Mouse (Mus musculus) hindbrain, embryonic 15.5 days (tissue): Measurements from ENCODE around the gene Atn1. TPM values are rescaled to one million over a fixed set of nuclear protein-coding genes. Genes with fewer than 3 reads are reported as not detected.

Experiments
- ATAC-seq: fragments of 200-750 bp; cut with Nextera tagmentation; 2 replicates; pipeline ENCODE4 v1.8.0; 2017; ENCODE audit warnings: low read depth, moderate number of reproducible peaks, moderate TSS enrichment; ENCODE audit not compliant: low FRiP score
- H3K27ac ChIP-seq: fragments of 300-500 bp; sonication (generic); replicated peaks from 2 replicates; pipeline ENCODE4 v1.5.1; 2015; ENCODE audit warnings: mild to moderate bottlenecking, inconsistent platforms
- H3K27me3 ChIP-seq: fragments of 300-500 bp; sonication (generic); 2 replicates; pipeline ENCODE4 v1.6.1; 2015; ENCODE audit warnings: control low read depth, inconsistent platforms
- H3K36me3 ChIP-seq: fragments of 300-500 bp; sonication (generic); 2 replicates; pipeline ENCODE4 v1.6.1; 2015; ENCODE audit warnings: control low read depth, inconsistent platforms
- H3K4me1 ChIP-seq: fragments of 300-500 bp; sonication (generic); replicated peaks from 2 replicates; pipeline ENCODE4 v1.6.1; 2015; ENCODE audit warnings: control low read depth, inconsistent platforms
- H3K4me2 ChIP-seq: fragments of 300-500 bp; sonication (generic); 2 replicates; pipeline ENCODE4 v1.6.1; 2015; ENCODE audit warnings: moderate library complexity, mild to moderate bottlenecking, inconsistent platforms
- H3K4me3 ChIP-seq: fragments of 300-500 bp; sonication (generic); 2 replicates; pipeline ENCODE4 v1.5.1; 2015; ENCODE audit warnings: mild to moderate bottlenecking, inconsistent platforms
- H3K9ac ChIP-seq: fragments of 300-500 bp; sonication (generic); 2 replicates; pipeline ENCODE4 v1.6.1; 2015; ENCODE audit warnings: inconsistent platforms
- H3K9me3 ChIP-seq: fragments of 300-500 bp; sonication (generic); 2 replicates; pipeline ENCODE4 v1.6.1; 2016; ENCODE audit warnings: control low read depth, inconsistent platforms
- WGBS: fragments of 180-500 bp; shearing (Covaris S2); methylation state at CpG from one replicate; pipeline ENCODE4 v1.1.7; 2015; 5-methylcytosine and 5-hydroxymethylcytosine counted together
- polyA plus RNA-seq: library from polyadenylated mRNA; unstranded; fragments of >200 nt; fragmentation: Nextera tagmentation; extraction: Ambion mirVana; gene quantifications from 2 replicates; pipeline ENCODE4 v1.2.1, GENCODE M21; 2015

The Atn1 gene
- polyA plus RNA-seq, 1 experiment from 2014 or later: 30.4 TPM

DNA sequence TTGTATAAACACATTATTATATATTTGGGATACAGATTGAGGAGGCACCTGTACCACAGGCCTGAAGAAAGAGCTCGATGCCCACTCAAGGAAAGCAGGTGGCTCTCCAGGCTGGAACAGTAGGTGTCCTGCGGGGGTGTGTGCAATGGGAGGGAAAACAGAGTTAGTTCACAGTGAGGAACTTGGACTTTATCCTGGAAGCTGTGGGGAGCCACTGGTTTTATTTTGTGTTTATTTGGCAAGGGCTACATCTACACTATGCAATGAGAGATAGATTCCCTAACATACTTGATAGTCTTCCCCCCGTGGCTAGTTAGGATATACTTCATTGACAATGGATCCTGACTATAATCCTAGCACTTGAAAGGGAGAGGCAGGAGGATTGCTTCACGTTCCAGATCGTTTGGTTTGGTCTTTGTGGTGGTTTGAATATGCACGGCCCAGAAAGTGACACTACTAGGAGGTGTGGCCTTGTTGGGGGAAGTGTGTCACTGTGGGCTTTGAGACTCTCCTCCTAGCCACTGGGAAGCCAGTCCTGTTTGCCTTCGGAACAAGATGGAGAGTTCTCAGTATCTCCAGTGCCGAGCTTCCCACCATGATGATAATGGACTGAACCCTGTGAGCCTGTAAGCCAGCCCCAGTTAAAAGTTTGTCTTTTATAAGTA is 30.6 kb upstream of the Atn1 start:
- Histone ChIP-seq H3K4me2 (no peak overlapping the region), H3K27me3 (no peaks in the 10 kb centered on the region), H3K4me1 (no peaks in the 10 kb centered on the region), H3K9ac (no peak overlapping the region), H3K4me3 (no peak overlapping the region), H3K27ac (no peak overlapping the region), H3K9me3 (no peaks in the 10 kb centered on the region), H3K36me3 (no peaks in the 10 kb centered on the region)
- WGBS: 51% methylated on average over 8 of the region's 8 CpGs
- ATAC-seq: no peak

DNA sequence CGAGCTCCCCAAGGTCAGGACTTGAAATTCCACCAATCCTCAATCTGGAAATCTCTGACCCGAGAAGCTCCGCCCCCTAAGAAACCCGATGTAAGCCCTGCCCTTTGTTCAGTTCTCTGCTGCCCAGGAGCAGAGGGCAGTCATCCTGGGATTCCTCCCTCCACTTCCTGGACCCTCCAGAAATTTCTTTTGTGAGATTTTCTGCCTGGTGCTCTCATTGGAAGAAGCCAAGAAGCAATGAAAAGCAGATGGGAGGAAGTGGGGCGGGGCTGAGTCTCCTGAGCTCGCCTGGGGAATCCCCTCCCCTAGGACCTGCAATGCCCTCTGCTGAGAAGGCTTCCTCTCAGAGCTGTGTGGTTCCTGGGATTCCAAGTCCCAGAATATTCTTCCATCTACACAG is 26.1 kb upstream of the Atn1 start:
- 27% methylated on average over 6 of the region's 6 CpGs for WGBS
- ATAC-seq: no peak

DNA sequence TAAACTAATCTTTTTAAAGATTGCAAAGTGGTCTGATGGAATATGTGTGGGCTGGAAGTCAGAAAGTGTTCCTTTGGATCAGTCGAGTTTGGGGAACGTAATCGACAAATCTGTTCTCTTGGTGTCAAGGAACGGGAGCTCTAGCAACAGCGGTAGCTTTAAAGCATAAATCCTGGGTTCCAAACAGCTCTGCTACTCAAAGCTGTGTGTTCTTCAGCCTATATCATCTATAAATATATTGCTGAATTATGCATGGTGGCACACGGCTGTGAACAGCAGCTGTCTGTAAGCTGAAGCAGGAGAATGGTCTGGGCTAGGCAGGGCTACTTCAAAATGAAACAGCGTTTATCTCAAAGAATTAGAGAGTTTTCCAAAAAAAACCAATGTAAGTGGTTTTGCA is 24.6 kb upstream of the Atn1 start:
- no peak for ATAC-seq
- H3K9me3 ChIP-seq: no peaks in the 10 kb centered on the region
- H3K27ac ChIP-seq: no peak overlapping the region
- H3K4me1 ChIP-seq: peaks cover 11% of the 10 kb centered on the region
- 90% methylated on average over 7 of the region's 7 CpGs for WGBS
- no peak overlapping the region for H3K9ac ChIP-seq
- H3K4me2 ChIP-seq: no peak overlapping the region
- no peaks in the 10 kb centered on the region for H3K36me3 ChIP-seq
- H3K4me3 ChIP-seq: no peak overlapping the region
- H3K27me3 ChIP-seq: no peaks in the 10 kb centered on the region

More for the DNA sequence above, 26.1 kb upstream of the Atn1 start:
- Histone ChIP-seq H3K9ac (no peak overlapping the region), H3K4me3 (no peak overlapping the region), H3K36me3 (no peaks in the 10 kb centered on the region), H3K27ac (no peak overlapping the region), H3K4me2 (no peak overlapping the region), H3K4me1 (peaks cover 11% of the 10 kb centered on the region), H3K27me3 (no peaks in the 10 kb centered on the region), H3K9me3 (no peaks in the 10 kb centered on the region)

DNA sequence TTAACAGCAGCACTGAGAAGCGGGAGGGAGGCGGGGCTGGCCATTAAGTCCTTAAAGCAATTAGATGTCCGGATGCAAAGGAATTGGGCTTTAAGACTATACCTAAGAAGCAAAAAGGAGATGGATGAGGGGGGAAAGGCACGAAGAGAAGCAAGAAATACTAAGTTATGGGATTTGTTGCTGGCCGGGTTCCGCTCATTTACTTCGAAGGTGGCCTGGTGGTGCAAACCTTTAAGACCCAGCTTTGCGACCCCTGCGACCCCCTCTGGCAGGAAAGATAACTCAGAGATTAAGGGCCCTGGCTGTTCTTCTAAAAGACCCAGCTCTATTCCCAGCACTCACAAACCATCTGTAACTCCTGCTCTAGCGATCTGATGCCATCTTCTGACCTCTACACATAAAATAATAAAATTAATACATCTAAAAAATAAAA is 23.7 kb upstream of the Atn1 start:
- Histone ChIP-seq H3K36me3 (no peaks in the 10 kb centered on the region), H3K27ac (peak overlapping the region; percentile 29; the same call in 1 of the 2 replicates), H3K9ac (peak overlapping the region; percentile 23), H3K27me3 (no peaks in the 10 kb centered on the region), H3K9me3 (no peaks in the 10 kb centered on the region), H3K4me1 (peaks cover 11% of the 10 kb centered on the region), H3K4me3 (peak overlapping the region; percentile 38), H3K4me2 (peak overlapping the region; percentile 65)
- peak; percentile 20; the same call in 1 of the 2 replicates for ATAC-seq
- WGBS: 2% methylated on average over 10 of the region's 10 CpGs

DNA sequence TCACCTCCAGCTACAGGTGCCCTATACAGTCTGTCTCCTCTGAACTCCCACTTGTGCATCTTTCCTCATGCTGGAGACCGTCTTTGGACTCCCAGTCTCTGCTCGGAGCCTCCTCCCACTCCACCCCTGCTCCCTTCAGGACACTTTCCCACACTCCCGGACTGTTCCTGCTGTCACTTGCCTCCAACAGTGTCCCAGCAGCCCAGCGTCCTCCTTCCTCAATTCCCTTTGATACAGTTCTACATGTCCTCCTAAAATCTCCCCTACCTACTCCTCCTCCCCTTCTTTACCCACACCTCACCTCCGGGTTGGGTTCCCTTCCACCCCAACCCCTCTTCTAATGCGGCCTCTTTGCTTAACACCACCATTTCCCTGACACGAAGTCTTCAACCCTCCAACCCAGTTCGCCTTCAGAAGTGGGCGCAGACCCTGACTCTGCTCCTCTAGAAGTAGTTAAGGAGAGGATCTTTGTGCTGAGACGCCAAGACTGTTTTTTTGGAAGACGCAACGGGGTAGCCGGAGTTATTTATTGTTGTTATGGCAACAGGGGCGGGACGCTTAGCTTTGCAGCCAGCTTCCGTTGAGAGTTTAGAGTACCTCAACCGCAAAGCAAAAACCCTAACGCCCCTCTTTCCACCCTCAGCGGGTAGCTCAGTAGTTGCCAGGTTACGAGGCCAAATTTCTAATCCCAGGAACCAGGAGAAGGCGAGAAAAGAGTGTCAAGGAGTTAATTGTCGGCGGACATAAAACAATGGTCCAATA is 23.1 kb upstream of the Atn1 start, which contains the start of gene Lrrc23:
Gene Lrrc23 (minus strand): TSS at position 506 of the 762 bp plus-strand sequence.
- ATAC-seq: peak; percentile 60
- H3K4me1 ChIP-seq: peaks cover 11% of the 10 kb centered on the region
- no peaks in the 10 kb centered on the region for H3K36me3 ChIP-seq
- H3K9me3 ChIP-seq: no peaks in the 10 kb centered on the region
- peak within 1 kb of the TSS; percentile 29; the same call in 1 of the 2 replicates for H3K27ac ChIP-seq
- H3K4me2 ChIP-seq: peak within 1 kb of the TSS; percentile 65
- H3K4me3 ChIP-seq: peak within 1 kb of the TSS; percentile 38
- H3K9ac ChIP-seq: peak within 1 kb of the TSS; percentile 23
- WGBS: 2% methylated on average over 23 of the region's 23 CpGs
- no peaks in the 10 kb centered on the region for H3K27me3 ChIP-seq

DNA sequence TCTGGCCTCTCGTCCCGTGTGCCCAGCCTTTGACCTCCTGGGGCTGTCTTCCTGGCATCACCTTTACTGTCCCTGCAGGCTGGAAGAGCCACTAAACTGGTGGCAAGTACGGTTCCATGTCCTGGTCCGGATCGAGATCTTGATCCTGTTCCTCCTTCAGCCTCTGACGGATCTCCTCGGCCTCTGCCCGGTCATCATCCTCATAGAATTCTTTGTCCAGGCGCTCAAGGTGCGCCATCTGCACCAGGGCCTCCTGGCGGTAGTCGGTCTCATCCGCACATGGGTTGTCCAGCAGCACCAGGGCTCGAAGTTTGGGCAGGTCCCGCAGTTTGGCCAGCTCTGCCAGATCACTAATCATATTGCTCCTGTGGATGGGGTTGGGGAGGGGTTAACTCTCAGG is 14.2 kb upstream of the Atn1 start:
- Histone ChIP-seq H3K9ac (no peak overlapping the region), H3K27ac (no peak overlapping the region), H3K27me3 (no peaks in the 10 kb centered on the region), H3K9me3 (no peaks in the 10 kb centered on the region), H3K36me3 (no peaks in the 10 kb centered on the region), H3K4me3 (no peak overlapping the region), H3K4me1 (peaks cover 34% of the 10 kb centered on the region), H3K4me2 (no peak overlapping the region)
- WGBS: 89% methylated on average over 15 of the region's 15 CpGs
- ATAC-seq: no peak

DNA sequence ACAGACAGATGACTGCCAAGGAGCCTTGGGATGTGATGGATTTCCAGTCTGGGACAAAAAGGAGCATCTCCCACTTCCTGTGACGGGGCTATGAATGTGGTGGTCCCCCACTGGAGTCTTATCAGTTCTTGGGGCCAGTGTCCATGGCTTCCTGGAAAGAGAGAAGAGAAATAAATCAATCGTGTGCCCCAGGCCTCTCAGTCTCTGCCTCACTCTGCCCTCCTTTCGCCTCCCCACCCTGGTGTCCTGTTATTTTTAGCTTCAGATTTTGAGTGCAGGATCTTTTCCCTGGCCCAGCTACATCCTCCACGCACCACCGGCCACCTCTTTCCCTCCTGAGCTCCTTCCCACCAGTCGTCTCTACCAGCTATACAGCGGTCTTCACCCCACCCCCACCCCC is 13.7 kb upstream of the Atn1 start:
- H3K36me3 ChIP-seq: no peaks in the 10 kb centered on the region
- peak overlapping the region; percentile 62 for H3K4me3 ChIP-seq
- WGBS: 67% methylated on average over 7 of the region's 7 CpGs
- peak overlapping the region; percentile 81; the same call in 1 of the 2 replicates for H3K27ac ChIP-seq
- H3K4me1 ChIP-seq: peaks cover 34% of the 10 kb centered on the region
- peak overlapping the region; percentile 78 for H3K9ac ChIP-seq
- ATAC-seq: no peak
- peak overlapping the region; percentile 80 for H3K4me2 ChIP-seq
- no peaks in the 10 kb centered on the region for H3K9me3 ChIP-seq
- no peaks in the 10 kb centered on the region for H3K27me3 ChIP-seq

DNA sequence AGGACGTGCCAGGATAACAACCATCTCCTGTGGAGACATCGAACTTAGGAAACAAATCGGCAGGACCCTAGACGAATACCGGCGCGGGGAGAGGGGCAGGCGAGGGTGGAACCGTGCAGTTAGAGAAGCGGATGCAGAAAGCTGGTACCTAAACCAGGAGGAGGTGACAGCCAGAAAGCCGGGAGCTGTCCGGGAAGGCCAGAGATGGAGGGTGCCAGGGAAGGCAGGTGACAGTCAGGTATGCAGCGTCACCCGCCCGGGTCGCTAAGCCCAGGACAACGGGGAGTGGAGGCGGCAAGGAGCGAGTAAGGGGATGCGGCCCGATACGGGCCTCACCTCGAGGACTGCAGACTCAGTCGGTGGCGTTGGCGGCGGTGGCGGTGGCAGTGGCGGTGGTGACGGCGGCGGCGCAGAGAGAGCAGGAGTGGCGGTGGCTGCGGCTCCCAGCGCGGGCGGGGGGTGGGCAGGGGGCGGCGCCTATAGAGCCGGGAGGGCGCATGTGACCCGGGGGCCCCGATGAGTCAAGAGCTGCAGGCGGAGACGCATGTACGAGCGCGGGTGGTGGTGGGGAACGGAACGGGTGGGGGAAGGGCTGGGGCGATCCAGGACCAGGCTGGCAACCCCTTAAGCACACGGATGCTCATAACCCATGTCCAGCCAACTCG is 12.9 kb upstream of the Atn1 start, which contains the start of gene Eno2:
Gene Eno2 (minus strand): TSS at position 573 of the 665 bp plus-strand sequence.
- peak within 1 kb of the TSS; percentile 62 for H3K4me3 ChIP-seq
- peak within 1 kb of the TSS; percentile 81 for H3K27ac ChIP-seq
- peaks cover 34% of the 10 kb centered on the region for H3K4me1 ChIP-seq
- no peaks in the 10 kb centered on the region for H3K36me3 ChIP-seq
- peak within 1 kb of the TSS; percentile 80 for H3K4me2 ChIP-seq
- ATAC-seq: peak; percentile 84
- H3K9ac ChIP-seq: peak within 1 kb of the TSS; percentile 78
- H3K27me3 ChIP-seq: no peaks in the 10 kb centered on the region
- H3K9me3 ChIP-seq: no peaks in the 10 kb centered on the region
- WGBS: under 1% methylated on average over 51 of the region's 54 CpGs

DNA sequence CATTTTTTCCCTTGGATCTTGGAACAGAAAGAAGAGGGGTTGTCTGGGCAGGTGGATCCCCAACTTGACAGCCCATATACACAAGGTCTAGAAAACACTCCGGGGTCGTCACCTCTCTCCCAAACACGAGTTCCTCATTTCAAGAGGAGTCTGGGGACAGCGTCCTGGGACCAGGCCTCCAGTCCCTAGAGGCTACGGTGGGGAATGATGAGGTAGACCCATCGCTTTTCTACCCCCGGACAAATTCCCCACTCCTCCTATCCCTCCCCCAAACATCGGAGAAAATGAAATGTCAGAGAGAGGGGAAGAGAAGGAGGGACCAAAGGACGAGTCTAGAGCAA is 12.3 kb upstream of the Atn1 start:
- Histone ChIP-seq H3K4me2 (peak overlapping the region; percentile 80), H3K36me3 (no peaks in the 10 kb centered on the region), H3K9ac (peak overlapping the region; percentile 78), H3K9me3 (no peaks in the 10 kb centered on the region), H3K4me3 (peak overlapping the region; percentile 62), H3K27ac (peak overlapping the region; percentile 81), H3K27me3 (no peaks in the 10 kb centered on the region), H3K4me1 (peaks cover 34% of the 10 kb centered on the region)
- 4% methylated on average over 9 of the region's 9 CpGs for WGBS
- ATAC-seq: peak; percentile 36

DNA sequence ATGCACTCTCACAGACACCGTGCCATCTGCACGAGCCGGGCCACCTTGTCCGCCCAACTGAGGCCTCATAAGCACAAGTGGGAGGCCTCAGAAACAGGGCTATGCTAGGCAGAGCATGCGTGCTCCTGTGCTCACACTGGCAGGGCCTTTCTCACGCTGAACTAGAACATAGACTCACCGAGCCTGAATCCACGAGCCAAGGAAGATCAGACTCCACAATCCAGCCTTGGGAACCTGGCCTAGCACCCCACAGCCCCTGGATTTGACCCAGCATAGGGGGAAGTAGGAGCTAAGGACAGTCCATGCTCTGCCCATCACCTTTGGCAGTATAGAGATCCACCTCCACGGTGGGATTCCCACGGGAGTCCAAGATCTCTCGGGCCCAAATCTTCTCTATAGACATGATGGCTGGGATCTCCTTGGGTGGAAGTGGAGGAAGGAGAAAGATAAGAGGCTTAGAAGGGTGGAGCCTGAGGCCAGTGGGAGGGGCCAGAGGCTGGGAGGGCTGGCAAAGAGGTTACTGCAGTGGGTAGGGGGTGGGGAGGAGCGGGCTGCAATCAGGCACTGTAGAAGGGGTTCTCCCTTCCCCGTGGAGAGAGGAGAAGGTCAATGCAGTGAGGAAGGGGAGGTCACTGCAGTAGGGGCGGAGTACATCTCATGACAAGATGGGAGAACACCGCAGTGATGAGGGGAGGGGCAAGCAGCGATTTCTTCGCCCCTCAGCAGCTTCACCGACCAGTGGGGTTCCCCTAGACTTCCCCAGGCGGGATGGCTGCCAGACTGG is 11.8 kb upstream of the Atn1 start:
- peak; percentile 55 for ATAC-seq
- Histone ChIP-seq H3K36me3 (no peaks in the 10 kb centered on the region), H3K9ac (peak overlapping the region; percentile 78), H3K9me3 (no peaks in the 10 kb centered on the region), H3K27ac (peak overlapping the region; percentile 81), H3K4me2 (peak overlapping the region; percentile 80), H3K27me3 (no peaks in the 10 kb centered on the region), H3K4me3 (peak overlapping the region; percentile 62), H3K4me1 (peaks cover 34% of the 10 kb centered on the region)
- 20% methylated on average over 19 of the region's 19 CpGs for WGBS

DNA sequence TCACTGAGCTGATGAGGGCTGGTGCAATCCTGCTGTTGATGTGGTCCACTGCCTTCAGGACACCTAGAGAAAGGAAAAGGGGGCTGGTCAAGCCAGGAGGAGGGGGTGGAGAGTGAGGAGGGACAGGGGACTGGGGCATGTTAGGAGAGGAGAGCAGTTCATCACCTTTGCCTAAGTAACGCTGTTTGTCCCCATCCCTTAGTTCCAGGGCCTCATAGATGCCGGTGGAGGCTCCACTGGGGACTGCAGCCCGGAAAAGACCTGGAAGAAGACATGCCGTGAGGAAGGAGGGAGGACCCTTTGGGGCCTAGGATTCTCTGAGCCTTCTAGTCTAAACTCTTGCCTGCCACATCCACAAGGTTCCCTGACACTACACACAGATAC is 11.2 kb upstream of the Atn1 start:
- no peaks in the 10 kb centered on the region for H3K9me3 ChIP-seq
- no peaks in the 10 kb centered on the region for H3K36me3 ChIP-seq
- WGBS: 31% methylated on average over 4 of the region's 4 CpGs
- peak overlapping the region; percentile 80 for H3K4me2 ChIP-seq
- H3K4me3 ChIP-seq: peak overlapping the region; percentile 62
- H3K9ac ChIP-seq: 0 out of 2 replicates have a peak overlapping the region, but pooled peaks have one; percentile 78
- peaks cover 34% of the 10 kb centered on the region for H3K4me1 ChIP-seq
- H3K27me3 ChIP-seq: no peaks in the 10 kb centered on the region
- ATAC-seq: no peak
- H3K27ac ChIP-seq: peak overlapping the region; percentile 81; the same call in 1 of the 2 replicates
